Mouse (Mus musculus): ENCODE measurements around the gene Copb1. TPM values are rescaled to one million over a fixed set of nuclear protein-coding genes. Genes with fewer than 3 reads are reported as not detected.

Copb1 gene
- polyA plus RNA-seq, 1 experiment = 91.4 TPM

DNA sequence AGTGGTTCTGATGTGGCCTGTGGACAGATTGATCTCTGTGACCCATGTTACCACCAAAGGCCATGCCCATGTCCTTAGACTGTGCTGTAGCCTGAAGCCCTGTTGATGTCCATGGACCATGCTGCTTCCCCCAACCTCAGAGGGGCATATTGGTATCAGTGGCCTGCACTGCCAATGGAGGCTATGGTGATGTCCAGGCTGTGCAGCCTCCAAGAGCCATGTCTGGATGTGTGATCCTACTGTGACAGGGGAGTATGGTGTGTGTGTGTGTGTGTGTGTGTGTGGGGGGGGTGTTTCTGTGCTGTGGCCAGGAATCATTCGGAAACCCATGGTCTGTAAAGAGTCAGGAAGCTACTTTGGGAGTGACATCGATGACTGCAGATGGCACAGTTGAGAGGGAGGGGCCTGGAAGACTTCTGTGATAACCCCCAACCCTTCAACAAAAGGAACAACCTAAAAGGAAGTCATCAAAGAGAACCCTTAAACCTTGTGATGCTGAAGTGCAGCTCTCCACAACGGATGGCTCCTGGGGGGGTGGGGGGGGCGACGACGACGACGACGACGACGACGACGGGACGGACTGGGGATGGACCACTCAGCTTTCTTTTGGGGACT, 29.9 kb upstream of the Copb1 start:
- no peak overlapping the region for H3K27ac ChIP-seq (ENCODE audit: insufficient read depth, low read depth, low read length)
- no peak overlapping the region for H3K4me3 ChIP-seq (ENCODE audit: insufficient read depth, low read length)
- H3K4me1 ChIP-seq (ENCODE audit: control insufficient read depth, insufficient read depth, low read length) = no peaks in the 10 kb centered on the region
- TF ChIP-seq POLR2A (IDR thresholded peaks at IDR 0.05; ENCODE audit: borderline replicate concordance, low read depth, low read length) (no peak), CTCF (IDR thresholded peaks at IDR 0.05; ENCODE audit: low read depth, low read length) (no peak)

DNA sequence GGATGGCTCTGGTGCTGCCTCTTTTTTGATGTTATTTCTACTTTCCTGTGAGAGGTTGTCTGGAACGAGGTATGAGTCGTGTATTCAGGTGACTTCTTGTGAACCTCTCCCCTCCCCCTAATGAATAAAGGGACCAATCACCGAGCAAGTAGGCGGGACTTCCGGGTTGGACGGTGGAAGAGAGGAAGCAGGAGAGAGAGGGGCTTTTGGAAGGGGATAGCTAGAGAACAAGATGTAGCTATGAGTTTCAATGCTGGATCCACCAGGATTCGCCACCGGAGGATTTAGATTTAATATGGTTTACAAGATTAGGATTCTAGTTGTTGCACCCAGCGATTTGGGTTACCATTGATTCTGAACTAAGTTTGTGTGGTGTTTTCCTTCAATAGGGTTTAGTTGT, 28.5 kb upstream of the Copb1 start:
- TF ChIP-seq POLR2A (IDR thresholded peaks at IDR 0.05; ENCODE audit: borderline replicate concordance, low read depth, low read length) = no peak
- no peak for TF ChIP-seq CTCF (IDR thresholded peaks at IDR 0.05; ENCODE audit: low read depth, low read length)
- no peak overlapping the region for H3K4me3 ChIP-seq (ENCODE audit: insufficient read depth, low read length)

DNA sequence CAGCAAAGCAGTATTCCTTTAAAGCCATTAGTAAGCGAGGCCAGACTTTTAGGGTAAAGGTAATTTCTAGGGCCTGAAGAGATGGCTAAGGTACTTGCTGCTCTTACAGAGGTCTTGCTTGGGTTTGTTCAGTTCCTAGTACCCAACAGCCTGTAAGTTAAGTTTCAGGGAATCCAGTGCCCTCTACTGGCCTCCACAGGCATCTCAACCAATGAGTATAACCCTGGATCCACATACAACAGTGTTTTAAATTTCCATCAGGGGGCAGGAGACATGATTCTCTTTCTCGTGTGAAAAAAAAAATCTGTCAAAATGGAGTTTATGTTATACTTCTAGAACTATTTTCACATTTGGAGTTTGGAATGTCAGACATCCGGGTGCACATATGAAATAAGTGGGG, 27.2 kb upstream of the Copb1 start:
- Histone ChIP-seq H3K4me3 (ENCODE audit: insufficient read depth, low read length) (no peak overlapping the region), H3K4me1 (ENCODE audit: control insufficient read depth, insufficient read depth, low read length) (peaks cover 2% of the 10 kb centered on the region), H3K27ac (ENCODE audit: insufficient read depth, low read depth, low read length) (no peak overlapping the region)
- TF ChIP-seq CTCF (IDR thresholded peaks at IDR 0.05; ENCODE audit: low read depth, low read length) (no peak), POLR2A (IDR thresholded peaks at IDR 0.05; ENCODE audit: borderline replicate concordance, low read depth, low read length) (no peak)

More for the DNA sequence above, 28.5 kb upstream of the Copb1 start:
- H3K4me1 ChIP-seq (ENCODE audit: control insufficient read depth, insufficient read depth, low read length) = no peaks in the 10 kb centered on the region
- no peak overlapping the region for H3K27ac ChIP-seq (ENCODE audit: insufficient read depth, low read depth, low read length)

DNA sequence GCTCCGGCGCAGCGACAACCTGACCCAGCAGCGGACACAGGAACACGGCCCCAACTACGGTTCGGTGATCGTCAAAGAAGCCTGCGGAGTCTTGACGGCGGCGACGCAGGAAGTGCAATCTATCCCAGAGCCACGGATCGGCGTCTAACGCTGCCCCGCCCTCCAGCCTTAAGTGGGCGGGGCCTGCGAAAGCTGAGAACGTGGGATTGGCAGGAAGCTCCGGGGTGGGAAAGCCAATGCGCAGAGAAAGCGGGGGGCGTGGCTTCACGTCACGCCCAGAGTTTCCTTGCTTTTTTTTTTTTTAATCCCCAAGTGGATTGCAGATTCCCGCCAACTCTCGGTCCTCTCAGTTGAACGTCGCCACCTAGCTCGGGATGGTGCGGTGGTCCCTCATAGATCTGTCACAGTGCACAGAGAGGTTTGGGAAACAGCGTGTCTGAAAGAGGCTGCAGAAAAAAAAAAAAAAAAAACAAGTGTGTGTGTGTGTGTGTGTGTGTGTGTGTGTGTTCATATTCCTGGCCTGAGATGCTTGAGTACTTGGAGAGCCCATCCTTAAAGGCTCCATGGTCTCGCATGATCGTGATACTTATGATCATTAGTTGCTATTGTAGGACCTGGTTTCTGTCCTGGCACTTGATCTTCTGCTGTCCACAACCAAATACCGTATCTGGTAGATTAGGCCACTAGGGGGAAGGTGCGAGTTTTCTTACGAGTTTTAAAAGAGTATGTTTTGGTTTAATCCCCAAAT, 21.7 kb upstream of the Copb1 start, which contains the start of gene Psma1:
Gene Psma1 (minus strand): TSS at position 114 of the 748 bp plus-strand sequence.
- Histone ChIP-seq H3K4me1 (ENCODE audit: control insufficient read depth, insufficient read depth, low read length) (peaks cover 5% of the 10 kb centered on the region), H3K27ac (ENCODE audit: insufficient read depth, low read depth, low read length) (peak within 1 kb of the TSS; percentile 71), H3K4me3 (ENCODE audit: insufficient read depth, low read length) (peak within 1 kb of the TSS; percentile 99)
- no peak for TF ChIP-seq POLR2A (IDR thresholded peaks at IDR 0.05; ENCODE audit: borderline replicate concordance, low read depth, low read length)
- TF ChIP-seq CTCF (IDR thresholded peaks at IDR 0.05; ENCODE audit: low read depth, low read length) = no peak

DNA sequence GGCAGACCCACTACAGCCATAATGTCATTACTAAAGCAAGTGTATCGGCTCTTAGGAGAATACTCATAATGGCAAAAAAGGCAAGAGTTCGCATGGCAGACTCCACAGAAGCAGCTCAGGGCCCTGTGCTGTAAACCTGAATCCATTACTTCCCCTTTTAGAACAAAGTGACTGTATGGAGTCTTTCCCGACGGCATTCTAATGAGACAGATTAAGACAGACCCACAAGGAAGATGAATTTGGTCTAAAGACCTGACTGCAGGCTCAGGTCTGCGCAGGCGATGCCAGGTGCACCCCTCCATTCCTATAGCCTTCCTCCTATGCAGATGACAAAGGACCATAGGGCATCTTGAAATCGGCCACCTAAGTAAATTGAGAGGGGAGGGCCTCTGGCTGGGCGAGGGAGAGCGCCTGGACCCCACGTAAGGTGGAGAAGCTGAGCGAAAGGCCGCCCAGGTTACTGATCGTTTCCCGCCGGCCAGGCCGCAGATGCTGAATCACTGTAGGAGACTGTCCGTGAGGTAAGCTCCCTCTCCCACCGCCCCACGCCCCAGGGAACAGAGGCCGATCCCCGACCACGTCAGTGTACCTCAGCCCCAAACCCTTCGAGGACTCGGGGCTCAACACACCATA, 21.0 kb upstream of the Copb1 start:
- H3K27ac ChIP-seq (ENCODE audit: insufficient read depth, low read depth, low read length) = peak overlapping the region; percentile 71
- H3K4me1 ChIP-seq (ENCODE audit: control insufficient read depth, insufficient read depth, low read length) = peaks cover 5% of the 10 kb centered on the region
- H3K4me3 ChIP-seq (ENCODE audit: insufficient read depth, low read length) = peak overlapping the region; percentile 99
- TF ChIP-seq POLR2A (IDR thresholded peaks at IDR 0.05; ENCODE audit: borderline replicate concordance, low read depth, low read length) (no peak), CTCF (IDR thresholded peaks at IDR 0.05; ENCODE audit: low read depth, low read length) (no peak)

DNA sequence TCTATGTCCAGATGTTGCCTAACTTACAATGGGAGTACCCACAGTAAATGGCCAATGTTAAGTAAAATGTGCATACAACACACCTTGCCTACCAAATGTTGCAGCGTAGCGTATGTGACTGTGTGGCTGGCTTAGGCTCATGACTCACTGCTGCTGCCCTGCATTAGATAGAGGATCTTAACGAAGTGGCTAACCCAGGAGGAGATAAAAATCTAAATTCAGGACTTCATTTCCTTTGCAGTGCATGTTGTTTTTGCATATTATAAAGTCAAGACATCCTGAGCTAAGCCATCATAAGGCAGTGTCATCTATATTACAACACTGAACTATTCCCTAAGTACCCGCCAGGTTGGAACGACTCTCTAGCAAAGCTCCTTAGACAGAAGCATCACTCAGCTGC, 13.9 kb upstream of the Copb1 start:
- H3K4me1 ChIP-seq (ENCODE audit: control insufficient read depth, insufficient read depth, low read length) = no peaks in the 10 kb centered on the region
- TF ChIP-seq POLR2A (IDR thresholded peaks at IDR 0.05; ENCODE audit: borderline replicate concordance, low read depth, low read length) (no peak), CTCF (IDR thresholded peaks at IDR 0.05; ENCODE audit: low read depth, low read length) (no peak)

DNA sequence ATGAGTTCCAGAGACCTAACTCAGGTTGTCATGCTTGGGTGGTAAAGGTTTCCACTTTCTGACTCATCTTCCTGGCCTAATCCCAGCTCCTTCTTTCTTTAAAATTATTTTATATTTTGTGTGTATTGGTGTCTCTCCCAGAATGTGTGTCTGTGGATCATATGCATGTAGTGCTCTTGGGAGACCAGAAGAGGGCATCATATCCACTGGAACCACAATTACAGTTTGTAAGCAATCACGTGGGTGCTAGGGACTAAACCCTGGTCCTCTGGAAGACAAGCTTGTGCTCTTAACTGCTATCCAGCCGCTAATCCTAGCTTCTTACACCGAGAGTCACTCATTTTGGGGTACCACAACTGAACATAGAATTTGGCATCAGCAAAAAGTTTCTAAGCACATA, 2.8 kb downstream of the Copb1 start:
- Histone ChIP-seq H3K4me3 (ENCODE audit: insufficient read depth, low read length) (no peak overlapping the region), H3K4me1 (ENCODE audit: control insufficient read depth, insufficient read depth, low read length) (peaks cover 4% of the 10 kb centered on the region), H3K27ac (ENCODE audit: insufficient read depth, low read depth, low read length) (no peak overlapping the region)
- TF ChIP-seq POLR2A (IDR thresholded peaks at IDR 0.05; ENCODE audit: borderline replicate concordance, low read depth, low read length) (no peak), CTCF (IDR thresholded peaks at IDR 0.05; ENCODE audit: low read depth, low read length) (no peak)

More for the DNA sequence above, 13.9 kb upstream of the Copb1 start:
- Histone ChIP-seq H3K4me3 (ENCODE audit: insufficient read depth, low read length) (no peak overlapping the region), H3K27ac (ENCODE audit: insufficient read depth, low read depth, low read length) (no peak overlapping the region)

DNA sequence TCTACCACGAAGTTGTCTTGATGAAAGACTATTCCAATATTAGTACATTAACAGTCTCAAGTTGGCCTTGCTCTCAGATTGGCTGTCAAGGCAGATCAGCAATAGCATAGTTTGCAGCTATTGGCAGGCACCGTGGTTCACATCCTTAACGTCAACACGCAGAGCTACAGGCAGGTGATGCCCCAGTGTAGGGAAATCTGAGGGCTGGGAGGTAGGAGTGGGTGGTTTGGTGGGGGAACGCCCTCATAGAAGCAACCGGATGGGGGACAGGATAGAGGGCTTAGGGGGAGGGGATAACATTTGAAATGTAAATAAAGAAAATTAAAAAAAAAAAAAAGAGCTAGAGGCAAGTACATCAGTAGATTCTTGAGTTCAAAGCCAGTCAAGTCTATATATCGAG, 20.5 kb downstream of the Copb1 start:
- H3K4me1 ChIP-seq (ENCODE audit: control insufficient read depth, insufficient read depth, low read length) = no peaks in the 10 kb centered on the region
- TF ChIP-seq CTCF (IDR thresholded peaks at IDR 0.05; ENCODE audit: low read depth, low read length) = no peak
- no peak for TF ChIP-seq POLR2A (IDR thresholded peaks at IDR 0.05; ENCODE audit: borderline replicate concordance, low read depth, low read length)
- no peak overlapping the region for H3K27ac ChIP-seq (ENCODE audit: insufficient read depth, low read depth, low read length)
- no peak overlapping the region for H3K4me3 ChIP-seq (ENCODE audit: insufficient read depth, low read length)

DNA sequence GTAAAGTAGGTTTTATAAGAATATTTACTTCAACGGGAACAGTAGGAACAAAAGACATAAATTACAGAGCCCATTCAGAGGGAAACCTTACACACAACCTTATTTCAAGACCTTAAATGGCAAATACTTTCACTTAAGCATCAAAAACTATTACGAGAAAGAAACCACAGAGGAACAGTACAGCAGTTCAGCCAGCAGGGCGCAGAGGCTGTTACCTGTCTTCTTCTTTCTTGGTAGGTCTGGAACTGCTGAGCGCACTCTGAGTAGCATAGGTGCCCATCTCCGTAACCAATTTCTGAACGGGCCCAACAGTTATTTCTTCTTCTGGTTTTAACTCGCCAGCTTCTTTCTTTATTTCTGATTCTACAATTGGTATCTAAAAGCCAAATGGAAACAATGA, 21.5 kb downstream of the Copb1 start:
- no peaks in the 10 kb centered on the region for H3K4me1 ChIP-seq (ENCODE audit: control insufficient read depth, insufficient read depth, low read length)
- TF ChIP-seq CTCF (IDR thresholded peaks at IDR 0.05; ENCODE audit: low read depth, low read length) (no peak), POLR2A (IDR thresholded peaks at IDR 0.05; ENCODE audit: borderline replicate concordance, low read depth, low read length) (no peak)
- no peak overlapping the region for H3K27ac ChIP-seq (ENCODE audit: insufficient read depth, low read depth, low read length)
- H3K4me3 ChIP-seq (ENCODE audit: insufficient read depth, low read length) = no peak overlapping the region

DNA sequence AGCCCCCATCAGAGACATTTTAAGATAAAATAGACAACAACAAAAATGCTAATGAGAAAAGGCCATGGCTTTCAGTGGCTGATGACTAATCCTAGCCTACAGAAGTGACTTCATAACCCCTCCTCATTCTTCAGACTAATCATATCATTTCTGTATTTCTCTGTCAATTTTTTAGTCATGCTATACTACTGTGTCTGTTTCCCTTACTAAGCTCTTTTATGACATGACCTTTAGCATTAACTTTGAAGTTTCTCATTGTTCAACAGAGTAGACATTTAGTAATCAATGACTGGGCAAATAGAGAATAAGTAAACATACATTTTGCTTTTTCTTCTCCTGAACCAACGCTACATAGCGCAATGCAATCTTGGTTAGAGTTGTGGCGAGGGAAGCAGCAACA, 22.7 kb downstream of the Copb1 start:
- no peak overlapping the region for H3K27ac ChIP-seq (ENCODE audit: insufficient read depth, low read depth, low read length)
- no peak for TF ChIP-seq POLR2A (IDR thresholded peaks at IDR 0.05; ENCODE audit: borderline replicate concordance, low read depth, low read length)
- no peak for TF ChIP-seq CTCF (IDR thresholded peaks at IDR 0.05; ENCODE audit: low read depth, low read length)
- H3K4me1 ChIP-seq (ENCODE audit: control insufficient read depth, insufficient read depth, low read length) = no peaks in the 10 kb centered on the region
- no peak overlapping the region for H3K4me3 ChIP-seq (ENCODE audit: insufficient read depth, low read length)

Measured in bone marrow macrophage, adult 2 months (primary cell).